Mouse (Mus musculus): Measurements from ENCODE around the gene Polr1d.
A peak's percentile ranks its signal among the peaks of the same experiment; 100 is the strongest.

Gene Polr1d

DNA sequence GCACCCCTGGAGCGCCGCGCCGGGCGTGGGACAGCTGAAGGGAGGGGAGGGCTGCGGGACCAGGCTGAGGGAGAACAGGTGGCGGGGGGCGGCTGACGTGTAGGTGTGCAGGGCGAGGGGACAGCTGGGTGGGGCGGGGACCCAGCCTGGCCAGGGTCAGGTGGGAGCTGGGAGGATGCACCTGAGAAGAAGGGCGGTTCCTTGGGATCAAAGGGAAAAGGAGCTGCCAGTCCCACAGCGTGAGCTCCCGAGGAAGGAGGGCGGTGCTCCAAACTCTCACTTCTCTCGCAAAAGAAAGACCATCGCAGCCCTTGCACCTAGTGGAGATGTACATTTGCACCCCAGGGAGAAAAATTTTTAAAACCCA is at the start of gene Polr1d:
Gene Polr1d, plus strand, starts transcription at position 252 of the 367 bp plus-strand sequence.
- no peak for DNase-seq

DNA sequence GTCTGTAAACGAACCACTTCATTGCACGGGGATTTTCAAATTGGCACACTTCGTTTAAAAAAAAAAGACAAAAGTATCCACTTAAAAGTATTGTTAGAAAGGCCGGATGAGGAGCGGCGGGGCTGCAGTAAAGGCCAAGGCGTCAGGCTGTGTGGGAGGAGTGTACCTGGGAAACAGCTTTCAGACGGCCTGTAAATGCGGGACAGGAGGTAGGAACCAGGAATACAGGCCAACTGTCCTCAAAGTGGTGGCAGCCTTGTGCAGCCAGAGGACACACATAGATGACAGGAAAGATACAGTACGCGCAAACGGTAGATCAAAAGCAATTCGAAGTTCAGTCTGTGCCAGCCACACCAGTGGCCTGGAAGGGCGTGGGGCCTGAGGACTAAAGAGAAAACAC is 45.6 kb upstream of the Polr1d start:
- peak; percentile 39 for DNase-seq

DNA sequence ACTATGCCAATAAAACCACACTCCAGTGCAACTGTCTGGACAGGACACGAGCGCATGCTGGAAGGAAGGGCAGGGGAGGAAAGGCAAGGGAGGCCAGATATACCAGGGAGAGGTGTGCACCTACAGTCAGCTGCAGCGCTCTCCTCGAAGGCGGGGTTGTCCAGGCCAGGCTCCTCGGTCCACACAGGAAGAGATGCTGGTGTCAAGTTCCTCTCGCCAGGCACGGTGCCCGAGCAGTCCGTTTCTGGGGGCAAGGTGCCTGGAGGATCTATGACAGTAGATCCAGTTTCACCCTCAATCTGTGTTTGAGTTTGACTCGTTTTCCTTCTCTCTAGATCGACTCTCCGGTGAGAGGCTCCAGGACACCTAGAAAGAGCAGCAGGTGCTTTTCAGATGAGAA is 43.7 kb upstream of the Polr1d start:
- peak; percentile 48 for DNase-seq

DNA sequence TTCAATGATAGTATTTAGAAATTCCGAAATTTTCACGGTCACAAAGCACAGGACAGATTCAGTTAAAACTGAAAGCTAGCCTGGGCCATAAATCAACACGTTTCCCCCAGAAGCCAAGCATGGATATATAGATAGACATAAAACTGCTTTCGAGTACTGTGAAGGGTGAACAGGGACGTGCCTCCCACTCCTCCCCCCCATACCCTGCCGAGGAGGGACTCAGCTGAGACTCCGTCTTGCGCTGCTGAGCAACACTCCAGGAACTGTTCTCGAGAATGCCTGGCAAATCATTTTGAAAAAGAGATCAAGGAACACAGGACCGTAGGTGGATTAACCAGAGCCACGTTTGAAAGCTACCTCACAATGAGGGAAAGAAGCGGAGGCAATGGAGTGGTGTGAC is 42.6 kb upstream of the Polr1d start:
- DNase-seq, result no peak

DNA sequence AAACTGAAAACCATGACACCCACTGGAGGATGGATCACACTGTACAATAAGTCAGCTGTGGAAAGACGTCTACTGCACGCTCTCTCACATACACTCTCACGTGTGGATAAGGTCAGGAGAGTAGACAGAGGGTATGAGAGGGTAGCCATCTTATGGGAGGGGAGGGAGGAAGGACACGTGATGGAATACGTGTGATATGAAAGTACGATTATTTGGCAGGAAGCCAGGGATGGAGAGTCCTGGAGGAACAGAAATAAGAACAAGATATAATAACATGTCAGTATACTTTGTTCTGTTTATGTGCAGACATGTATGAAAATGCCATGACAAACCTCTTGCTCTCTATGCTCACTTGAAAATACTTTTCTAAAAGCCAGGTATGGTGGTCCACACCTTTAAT is 41.5 kb upstream of the Polr1d start:
- no peak for DNase-seq

DNA sequence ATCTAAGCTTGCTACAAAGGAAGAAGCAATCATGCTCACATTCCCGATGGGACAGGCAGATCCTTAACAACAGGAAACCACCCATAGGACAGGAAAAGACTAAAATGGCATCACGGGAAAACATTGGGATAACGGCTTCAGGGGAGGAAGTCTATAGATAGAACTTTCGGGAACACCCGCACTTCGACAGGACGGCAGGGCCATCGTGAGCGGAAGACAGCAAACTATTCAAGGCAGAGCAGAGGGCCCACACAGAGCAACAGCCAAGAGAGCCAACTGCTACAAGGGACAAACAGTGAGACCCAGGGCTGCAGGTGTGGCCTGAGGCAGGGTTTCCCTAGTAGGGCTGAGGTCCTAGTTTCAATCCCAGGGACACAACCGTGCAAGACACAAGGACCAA is 40.8 kb upstream of the Polr1d start:
- DNase-seq, result no peak

DNA sequence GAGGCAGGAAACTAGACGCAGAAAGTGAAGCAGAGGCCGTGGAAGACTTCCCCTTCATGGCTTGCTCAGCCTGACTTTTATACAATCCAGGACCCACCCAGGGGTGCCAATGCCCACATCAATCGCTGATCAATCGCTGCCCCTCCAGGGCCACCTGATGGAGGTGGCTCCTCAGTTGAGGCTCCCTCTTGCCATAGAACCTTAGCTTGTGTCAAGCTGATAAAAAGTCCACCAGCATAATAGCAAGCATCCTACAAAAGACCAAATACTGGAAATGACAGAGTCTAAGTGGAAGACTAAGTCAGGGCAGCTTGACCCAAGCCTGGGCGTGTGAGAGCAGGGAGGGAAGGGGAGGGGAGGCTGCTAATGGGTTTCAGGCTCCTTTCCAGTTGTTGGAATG is 40.2 kb upstream of the Polr1d start:
- no peak for DNase-seq

DNA sequence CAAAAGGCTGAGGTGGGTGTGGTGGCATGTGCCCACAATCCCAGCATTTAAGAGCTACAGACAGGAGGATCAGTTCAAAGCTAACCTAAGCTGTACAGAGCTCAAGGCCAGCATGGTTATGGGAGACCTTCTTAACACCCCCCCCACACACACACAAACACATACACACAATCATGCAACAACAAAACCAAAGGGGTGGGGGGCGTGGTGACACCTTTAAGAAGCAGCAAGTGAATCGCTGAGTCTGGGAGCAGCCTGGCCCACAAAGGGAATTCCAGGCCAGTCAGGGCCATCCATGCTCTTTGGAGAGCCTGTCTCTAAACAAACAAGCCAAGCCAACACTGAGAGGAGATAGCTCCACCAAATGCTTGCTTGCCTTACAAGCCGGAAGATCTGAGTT is 39.2 kb upstream of the Polr1d start:
- peak; percentile 44 for DNase-seq

DNA sequence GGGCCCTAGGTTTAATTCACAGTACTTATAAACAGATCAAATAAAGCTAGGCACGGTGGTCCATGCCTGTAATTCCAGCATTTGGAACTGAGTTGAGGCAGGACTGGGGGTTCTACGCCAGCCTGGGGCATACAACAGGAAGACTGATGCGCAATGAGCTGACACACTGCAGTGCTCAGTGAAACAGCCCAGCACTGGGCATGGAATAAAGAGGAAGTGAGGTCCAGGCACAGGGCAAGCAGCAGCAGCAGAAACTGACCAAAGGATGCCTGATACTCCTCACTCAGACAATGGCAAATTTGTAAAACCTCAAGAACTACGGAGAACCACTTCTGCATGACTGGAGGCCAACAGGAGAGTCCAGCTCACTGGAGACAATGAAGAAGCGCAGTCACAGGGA is 37.5 kb upstream of the Polr1d start:
- no peak for DNase-seq

DNA sequence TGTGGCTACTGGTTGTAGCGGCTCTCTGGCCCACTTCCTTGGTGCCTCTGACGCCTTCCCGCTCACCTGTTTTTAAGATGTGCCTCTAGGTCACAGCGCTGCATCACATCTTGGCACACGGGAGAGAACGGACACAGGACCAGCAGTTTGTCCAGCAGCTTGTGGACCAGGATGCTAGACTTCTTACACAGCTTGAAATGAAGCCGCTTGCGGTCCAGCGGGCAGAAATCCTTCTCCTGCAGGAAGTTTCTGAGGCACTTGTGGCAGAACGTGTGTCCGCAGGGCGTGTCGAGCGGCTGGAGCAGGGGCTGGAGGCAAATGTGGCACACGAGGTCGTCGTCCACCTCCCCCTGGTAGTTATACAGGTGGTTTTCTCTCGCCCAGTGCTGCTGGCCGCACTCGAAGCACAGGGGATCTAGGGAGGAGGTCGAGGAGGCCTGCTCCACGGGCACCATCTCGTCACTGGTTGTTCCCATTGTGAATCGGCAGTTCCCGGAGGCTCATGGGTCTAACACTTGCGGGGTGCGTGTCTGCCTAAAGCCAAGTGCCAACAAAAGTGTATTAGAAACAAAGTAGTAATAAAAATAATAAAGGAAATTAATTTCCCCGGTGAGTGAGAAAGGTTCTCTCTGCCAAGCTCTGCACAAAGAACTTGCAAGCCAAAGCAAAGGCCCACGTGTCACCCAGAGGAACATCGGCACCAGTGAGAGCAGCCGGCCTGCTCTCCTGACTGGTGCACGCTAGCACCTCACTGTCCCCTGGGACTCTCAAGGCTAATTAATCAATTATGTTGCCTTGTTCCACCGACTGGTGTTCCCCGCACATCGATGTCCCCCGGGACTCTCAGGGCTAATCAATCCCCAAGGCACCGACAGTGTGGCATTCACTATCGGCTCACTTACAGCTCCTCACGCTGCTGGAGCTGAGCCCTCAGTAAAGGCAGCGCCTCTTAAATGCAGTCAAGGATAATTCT is 34.6 kb upstream of the Polr1d start:
- DNase-seq, result no peak

DNA sequence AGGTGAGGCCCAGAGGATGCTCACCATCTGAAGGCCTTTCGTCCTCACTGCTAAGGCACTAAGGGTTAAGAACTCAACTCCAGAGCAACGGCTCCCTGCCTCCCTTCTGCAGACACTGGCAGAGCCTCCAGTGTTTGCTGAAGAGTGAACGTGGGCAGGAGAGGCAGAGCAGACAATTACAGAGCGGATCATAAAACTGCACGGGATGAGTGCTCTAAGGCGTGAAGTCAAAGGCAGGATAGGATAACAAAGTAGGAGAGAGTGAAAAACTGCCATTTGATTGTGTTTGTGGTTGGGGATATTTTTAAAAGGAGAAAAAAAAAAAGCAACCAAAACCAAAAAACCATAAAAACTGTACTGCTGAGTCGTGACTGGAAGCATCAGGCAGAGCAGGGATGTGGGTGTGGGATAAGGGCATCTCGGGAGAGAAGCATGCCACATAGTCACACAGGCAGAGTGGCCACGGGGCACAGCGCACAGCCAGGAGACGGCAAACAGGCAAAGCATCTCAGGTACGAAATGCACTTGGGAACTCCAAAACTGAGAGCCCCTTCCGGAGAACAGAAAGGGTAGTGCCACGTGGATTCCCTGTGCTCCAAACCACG is 33.5 kb upstream of the Polr1d start:
- DNase-seq, result no peak

DNA sequence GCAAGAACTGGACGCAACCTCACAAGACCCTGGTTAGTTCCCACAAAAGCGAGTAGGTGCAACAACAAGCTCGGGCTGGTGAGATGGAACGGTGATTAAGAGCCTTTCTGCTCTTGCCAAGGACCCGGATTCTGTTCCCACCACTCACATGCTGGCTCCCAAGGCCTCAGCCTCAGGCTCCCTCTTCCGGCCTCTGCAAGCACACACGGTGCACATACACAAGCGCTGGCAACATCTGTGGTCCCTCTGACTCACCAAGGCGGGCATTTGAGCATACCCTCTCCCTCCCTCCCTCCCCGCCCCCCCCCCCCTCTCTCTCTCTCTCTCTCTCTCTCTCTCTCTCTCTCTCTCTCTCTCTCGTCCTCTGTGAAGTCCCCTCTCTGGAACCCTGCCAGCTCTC is 31.5 kb upstream of the Polr1d start:
- DNase-seq, result no peak

DNA sequence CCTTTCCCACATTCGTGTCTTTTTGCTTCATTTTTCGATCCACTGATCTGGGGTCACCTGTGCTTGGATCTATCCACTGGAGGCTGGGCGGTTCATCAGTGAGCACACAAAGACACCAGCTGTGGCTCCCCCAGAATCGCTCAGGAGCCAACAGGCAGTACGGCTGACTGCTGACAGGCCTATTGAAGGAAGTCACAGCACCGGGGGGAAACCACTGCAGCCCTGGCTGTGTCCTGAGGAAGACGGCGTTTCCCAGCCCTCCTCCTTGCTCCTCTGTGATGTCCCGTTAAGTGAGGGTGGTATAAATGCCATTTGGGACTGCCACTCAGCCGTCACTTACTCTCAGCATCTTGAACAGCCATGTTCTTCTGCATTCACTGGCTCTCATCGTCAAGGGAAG is 30.9 kb upstream of the Polr1d start:
- no peak for DNase-seq

DNA sequence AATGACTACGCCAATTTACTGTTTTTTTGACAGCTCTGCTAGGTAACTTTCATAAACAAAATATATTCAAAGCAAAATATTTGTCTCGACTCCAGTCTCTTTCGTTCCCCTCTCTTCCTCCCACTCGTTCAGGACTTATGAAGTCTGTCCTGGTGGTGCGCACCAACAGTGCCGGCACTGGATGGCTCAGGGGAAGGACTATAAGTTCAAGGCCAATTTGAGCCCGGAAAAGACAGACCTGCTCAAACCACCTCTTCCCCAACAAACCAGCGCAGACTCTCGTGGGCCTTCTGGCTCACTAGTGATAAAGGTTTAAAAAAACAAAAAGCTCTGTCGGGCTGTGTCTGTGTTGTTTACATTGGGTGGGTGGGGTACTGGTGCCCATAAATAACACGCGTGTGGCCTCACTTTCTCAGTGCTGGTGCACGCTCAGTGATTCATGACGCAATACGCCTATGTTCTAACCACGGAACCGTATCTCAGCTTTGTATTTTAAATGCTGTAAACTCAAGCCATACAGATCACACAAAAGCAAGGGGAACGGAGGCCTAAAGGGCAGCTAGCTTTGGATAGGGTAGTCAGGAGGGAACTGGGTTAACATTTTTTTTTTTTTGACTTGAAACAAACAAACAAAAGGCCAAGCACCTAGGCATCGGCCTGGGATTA is 27.2 kb upstream of the Polr1d start:
- no peak for DNase-seq

DNA sequence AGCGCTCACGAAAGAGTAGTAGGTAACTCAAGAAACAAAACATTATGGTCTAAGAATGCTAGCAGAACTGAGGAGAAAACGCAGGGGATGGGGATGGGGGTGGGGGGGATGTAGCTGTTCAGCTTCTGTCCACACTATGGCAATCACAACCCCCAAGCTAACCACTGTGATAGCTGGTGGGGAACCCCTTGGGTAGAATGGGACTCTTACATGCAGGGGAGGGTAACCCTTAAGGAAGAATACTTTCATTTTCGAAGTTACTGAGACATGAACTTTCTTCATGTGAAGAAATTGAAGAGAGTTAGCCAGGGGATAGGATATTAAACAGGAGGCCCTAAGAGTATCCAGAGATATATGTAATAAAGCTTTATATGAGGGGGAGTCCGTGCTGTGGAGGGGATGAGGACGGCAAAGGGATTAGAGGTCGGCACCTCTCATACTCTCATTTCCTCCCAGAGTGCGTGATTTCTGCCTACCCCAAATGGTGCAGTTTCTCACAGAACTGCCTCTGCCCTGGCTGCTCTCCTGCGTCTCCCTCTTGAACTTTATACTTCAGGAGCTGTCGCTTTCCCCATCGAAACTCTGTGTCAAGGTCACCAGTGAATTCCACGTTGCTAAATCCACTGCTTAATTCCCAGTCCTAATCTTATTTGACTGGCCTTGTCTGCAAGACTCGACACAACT is 25.9 kb upstream of the Polr1d start:
- no peak for DNase-seq

DNA sequence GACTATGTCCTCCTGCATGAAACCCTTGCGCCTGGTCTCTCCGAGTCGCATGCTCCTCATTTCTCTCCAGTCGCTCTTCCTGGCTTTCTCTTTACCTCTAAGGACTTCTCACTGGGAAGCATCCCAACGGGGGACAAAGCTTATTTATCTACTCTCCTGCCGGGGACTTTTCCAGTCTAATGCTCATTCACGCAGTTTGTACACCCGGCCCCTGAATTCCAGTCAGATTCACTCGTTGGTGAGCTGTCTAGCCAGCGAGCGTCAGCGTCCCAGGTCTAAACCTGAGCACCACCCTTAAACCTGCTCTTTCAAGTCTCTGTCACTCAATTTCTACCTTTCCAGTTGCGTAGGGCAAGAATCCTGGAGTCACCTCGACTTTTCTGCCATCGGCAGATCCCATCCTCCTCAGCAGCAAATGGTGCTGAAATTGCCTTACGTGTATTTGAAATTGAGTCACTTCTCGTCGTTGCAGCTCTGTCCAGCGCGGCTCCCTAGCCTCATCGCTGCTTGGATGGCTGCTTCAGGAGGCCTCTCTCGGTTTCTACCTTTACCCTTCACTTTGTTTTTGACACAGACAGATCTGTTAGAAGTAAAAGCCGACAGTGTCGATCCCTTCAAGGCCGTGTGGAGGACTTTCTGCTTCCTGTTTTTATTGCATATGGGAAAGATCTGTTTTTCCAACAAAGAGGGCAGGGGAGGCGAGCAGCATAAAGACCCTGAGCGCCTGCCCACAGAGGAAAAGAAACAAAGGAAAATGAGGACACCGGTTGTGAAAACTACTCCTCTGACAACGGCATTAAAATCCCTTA is 25.1 kb upstream of the Polr1d start:
- no peak for DNase-seq

DNA sequence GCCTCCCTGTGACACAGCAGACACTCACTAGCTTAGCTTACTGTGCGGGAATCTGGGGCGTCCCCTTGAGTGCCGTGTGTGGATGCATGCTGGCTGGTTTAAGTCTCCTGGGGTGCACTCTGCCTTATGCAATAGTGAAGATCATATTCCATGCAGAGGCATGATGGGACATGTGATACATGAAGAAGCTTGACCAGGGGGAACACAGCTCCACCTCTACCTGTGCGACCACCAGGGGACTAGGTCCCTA is 24.6 kb upstream of the Polr1d start:
- DNase-seq, result no peak

DNA sequence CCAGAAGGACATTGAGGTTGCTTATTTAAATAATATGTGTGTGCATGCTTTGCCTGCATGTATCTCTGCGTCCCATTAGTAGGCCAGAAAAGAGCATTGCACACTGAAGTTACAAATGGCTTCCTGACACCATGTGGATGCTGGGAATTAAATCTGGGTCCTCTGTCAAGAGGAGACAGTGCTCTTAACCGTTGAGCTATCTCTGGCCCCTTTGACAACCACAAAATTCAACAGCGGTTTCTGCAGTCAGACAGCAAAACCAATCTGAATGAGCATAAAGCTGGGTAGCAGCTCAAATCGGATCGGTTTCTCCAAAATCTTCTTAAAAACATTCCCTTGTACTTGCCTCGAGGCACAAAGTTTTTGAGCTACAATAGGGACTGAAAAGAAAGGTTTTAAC is 23.8 kb upstream of the Polr1d start:
- no peak for DNase-seq

DNA sequence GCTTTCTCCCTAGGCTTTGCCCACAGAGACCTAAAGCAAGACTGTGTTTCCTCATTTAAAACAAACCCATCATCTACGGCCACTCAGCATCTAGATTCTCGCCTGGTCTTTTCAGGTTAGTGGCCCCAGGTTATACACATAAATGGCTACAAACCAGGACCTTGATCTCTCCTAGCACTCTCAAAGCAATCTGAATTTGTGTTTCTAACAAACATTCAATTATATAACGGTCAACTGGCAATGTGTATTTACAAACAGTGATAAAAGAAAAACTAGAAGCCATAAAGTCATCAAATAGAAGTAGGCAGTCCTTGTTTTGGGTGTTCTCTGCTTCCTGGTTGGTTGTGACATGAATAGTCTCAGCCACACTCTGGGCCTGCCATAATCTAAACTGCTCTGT is 23.4 kb upstream of the Polr1d start:
- DNase-seq, result no peak

DNA sequence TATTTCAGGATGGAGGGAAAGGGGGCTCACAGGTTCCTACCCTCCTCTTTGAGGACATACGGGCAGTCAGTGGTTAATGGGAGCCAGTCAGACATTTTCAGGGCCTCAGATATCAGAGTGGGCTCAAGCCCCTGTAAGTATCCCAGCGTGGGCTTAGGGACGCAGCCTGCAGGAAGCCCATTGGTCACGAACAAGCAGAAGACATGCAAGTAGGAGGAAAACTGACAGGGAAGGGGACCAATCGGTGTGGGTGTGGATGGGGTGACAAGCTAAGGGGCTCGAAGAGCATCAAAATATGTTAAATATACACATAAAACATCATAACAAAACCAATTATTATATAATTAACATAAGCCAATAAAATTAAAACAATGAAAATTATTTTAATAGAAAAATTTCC is 22.5 kb upstream of the Polr1d start:
- DNase-seq, result no peak

DNA sequence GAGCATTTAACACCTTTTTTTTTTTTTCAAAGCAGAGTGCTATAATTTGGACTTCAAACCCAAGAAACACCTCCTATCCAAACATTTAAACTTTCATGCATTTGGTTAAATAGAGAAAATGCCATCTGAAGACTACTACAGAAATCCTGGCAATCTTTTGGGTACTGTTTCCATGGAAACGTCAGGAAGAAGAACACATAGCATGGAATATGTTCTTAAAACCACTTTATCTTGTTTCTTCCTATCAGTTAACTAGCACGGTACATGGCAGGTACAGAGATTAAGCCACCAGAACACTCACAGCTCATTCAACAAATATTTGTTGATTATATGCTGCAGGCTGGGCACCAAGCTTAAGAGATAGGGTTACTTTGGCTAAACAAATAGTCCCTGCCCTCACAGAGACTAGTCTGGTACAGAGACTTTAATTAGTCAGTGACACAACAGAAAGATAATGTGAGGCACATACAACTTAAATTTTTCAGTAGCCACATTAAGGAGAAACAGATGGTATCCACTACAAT is 22.0 kb upstream of the Polr1d start:
- no peak for DNase-seq

DNA sequence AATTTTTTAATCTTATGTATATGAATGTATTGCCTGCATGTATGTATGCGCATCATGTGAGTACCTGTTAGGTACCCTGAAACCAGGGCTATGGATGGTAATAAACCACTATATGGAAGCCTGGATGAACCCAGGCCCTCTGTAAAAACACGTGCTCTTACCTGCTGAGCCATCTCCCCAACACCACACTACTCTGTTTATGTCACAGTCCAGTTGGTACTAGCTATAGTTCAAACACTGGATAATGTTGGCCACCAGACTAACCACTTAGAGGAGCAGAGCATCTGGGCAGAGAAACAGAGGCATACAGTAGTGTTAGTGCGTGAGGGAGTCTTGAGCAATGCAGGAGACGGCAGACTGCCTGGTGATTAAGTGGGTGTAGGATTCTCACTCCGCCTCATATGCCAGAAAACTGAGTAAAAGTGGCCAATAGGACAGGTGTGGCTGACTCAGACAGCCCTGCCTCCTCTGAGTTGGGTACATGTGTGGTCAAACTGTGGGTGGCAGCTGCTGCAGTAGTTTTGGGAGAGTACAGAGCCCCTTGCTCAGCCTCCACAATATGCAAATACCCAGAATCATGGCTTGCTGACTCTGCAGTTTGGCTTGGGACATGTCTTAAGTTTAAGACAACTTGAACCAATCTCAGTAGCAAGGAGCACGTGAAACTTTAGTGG is 21.1 kb upstream of the Polr1d start:
- DNase-seq, result no peak

Data from cerebellum, adult 9-10 months (tissue).